Mouse (Mus musculus): ENCODE measurements around the gene Ramac. TPM values are rescaled to one million over a fixed set of nuclear protein-coding genes. Genes with fewer than 3 reads are reported as not detected.

Gene Ramac
- polyA plus RNA-seq, 1 experiment from 2014 or later, result 118 TPM

GRCm38 (mm10) chr7:81735300-81736048 lies 27.3 kb upstream of the Ramac start:
- H3K9me3 ChIP-seq, result no peaks in the 10 kb centered on the region
- WGBS, result 54% methylated on average over 9 of the region's 9 CpGs
- no peak for ATAC-seq (ENCODE audit: low FRiP score, low read depth)
- H3K4me2 ChIP-seq (replicated peaks), result no peak overlapping the region
- no peak overlapping the region for H3K4me3 ChIP-seq
- no peak overlapping the region for H3K9ac ChIP-seq
- H3K4me1 ChIP-seq, result peaks cover 7% of the 10 kb centered on the region; the same call in 1 of the 2 replicates
- no peaks in the 10 kb centered on the region for H3K27me3 ChIP-seq
- H3K27ac ChIP-seq, result no peak overlapping the region
- H3K36me3 ChIP-seq, result no peaks in the 10 kb centered on the region

DNA sequence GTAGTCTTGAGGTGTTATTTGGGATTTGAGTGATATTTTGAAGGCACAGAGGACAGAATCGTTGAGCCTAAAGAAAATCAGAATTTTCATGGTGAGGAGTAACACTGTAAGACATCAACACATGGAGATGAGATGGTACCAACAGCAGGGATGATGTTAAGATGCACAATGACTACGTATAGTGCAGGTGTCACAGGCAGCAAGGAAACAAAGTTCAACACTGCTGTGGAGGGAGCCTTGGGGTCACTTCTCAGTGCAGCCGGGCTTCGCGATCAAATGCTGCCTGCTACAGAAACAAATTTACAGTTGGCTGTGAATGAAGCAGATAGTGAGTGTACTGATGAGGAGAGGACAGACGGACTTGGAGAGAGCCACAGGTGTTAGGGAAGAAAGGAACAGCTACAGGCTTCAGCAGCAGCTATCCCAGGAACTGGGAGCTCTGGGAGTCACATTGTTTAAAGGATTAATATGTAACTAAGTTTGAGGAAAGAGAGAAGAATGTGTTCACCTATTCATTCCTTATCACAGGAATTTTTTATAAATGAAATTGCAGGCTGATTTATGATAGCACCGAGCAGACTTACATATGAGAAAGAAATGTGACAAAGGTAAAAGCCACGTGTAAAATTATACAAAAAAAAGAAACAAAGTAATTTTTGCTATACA lies 23.9 kb upstream of the Ramac start:
- no peak for ATAC-seq (ENCODE audit: low FRiP score, low read depth)
- H3K9ac ChIP-seq, result no peak overlapping the region
- H3K27me3 ChIP-seq, result no peaks in the 10 kb centered on the region
- H3K27ac ChIP-seq, result no peak overlapping the region
- peaks cover 7% of the 10 kb centered on the region; the same call in 1 of the 2 replicates for H3K4me1 ChIP-seq
- no peaks in the 10 kb centered on the region for H3K9me3 ChIP-seq
- H3K4me2 ChIP-seq (replicated peaks), result no peak overlapping the region
- 74% methylated on average over 8 of the region's 8 CpGs for WGBS
- no peaks in the 10 kb centered on the region for H3K36me3 ChIP-seq
- no peak overlapping the region for H3K4me3 ChIP-seq

- no peak overlapping the region for H3K4me3 ChIP-seq
- no peaks in the 10 kb centered on the region for H3K27me3 ChIP-seq
- H3K9me3 ChIP-seq, result no peaks in the 10 kb centered on the region
- 88% methylated on average over 7 of the region's 7 CpGs for WGBS
- no peak overlapping the region for H3K27ac ChIP-seq
- H3K4me2 ChIP-seq (replicated peaks), result no peak overlapping the region
- ATAC-seq (ENCODE audit: low FRiP score, low read depth), result no peak
- H3K36me3 ChIP-seq, result no peaks in the 10 kb centered on the region
- H3K4me1 ChIP-seq, result peaks cover 7% of the 10 kb centered on the region; the same call in 1 of the 2 replicates
- H3K9ac ChIP-seq, result no peak overlapping the region
Measured at GRCm38 (mm10) chr7:81740010-81740409, 22.7 kb upstream of the Ramac start.

DNA sequence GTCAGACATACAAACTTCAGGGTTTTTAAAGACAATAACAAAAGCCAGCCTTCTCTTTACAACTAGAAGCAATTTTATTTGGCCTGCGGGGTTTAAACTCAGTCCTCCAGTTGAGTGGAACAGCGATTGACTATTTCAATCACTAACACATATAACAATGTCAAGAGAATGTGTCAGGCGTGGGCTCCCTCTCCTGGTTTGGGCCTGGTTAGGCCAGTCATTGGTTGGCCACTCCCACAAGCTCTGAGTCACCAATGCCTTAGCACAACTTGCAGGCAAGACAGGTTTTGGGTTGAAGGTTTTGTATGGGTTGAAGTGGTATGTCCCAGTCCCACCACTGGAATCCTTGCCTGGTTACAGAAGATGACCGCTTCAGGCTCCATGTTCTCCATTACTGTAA lies 18.6 kb upstream of the Ramac start:
- WGBS, result 56% methylated on average over 4 of the region's 4 CpGs
- peak; percentile 51; the same call in 1 of the 2 replicates for ATAC-seq (ENCODE audit: low FRiP score, low read depth)
- Histone ChIP-seq H3K4me1 (no peaks in the 10 kb centered on the region), H3K4me2 (replicated peaks) (no peak overlapping the region), H3K4me3 (no peak overlapping the region), H3K36me3 (no peaks in the 10 kb centered on the region), H3K9me3 (no peaks in the 10 kb centered on the region), H3K9ac (no peak overlapping the region), H3K27me3 (no peaks in the 10 kb centered on the region), H3K27ac (no peak overlapping the region)

DNA sequence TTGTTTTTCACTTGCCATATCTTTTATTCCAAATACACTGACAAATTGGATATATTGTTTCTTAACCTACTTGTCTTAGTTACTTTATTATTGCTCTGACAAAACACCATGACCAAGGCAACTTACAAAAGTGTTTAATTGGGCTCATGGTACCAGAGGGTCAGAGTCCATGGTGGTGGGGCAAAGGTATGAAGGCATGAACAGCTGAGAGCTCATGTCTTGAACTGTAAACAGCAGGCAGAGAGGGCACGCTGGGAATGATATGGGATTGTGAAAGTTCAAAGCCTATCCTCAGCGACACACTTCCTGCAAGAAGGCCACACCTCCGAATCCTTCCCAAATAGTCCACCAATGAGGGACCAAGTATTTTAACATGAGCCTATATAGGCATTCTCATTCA lies 14.8 kb upstream of the Ramac start:
- H3K36me3 ChIP-seq, result no peaks in the 10 kb centered on the region
- 87% methylated on average over 3 of the region's 3 CpGs for WGBS
- H3K4me2 ChIP-seq (replicated peaks), result no peak overlapping the region
- H3K27ac ChIP-seq, result no peak overlapping the region
- H3K9ac ChIP-seq, result no peak overlapping the region
- no peaks in the 10 kb centered on the region for H3K9me3 ChIP-seq
- no peaks in the 10 kb centered on the region for H3K27me3 ChIP-seq
- H3K4me3 ChIP-seq, result no peak overlapping the region
- no peaks in the 10 kb centered on the region for H3K4me1 ChIP-seq
- ATAC-seq (ENCODE audit: low FRiP score, low read depth), result no peak

DNA sequence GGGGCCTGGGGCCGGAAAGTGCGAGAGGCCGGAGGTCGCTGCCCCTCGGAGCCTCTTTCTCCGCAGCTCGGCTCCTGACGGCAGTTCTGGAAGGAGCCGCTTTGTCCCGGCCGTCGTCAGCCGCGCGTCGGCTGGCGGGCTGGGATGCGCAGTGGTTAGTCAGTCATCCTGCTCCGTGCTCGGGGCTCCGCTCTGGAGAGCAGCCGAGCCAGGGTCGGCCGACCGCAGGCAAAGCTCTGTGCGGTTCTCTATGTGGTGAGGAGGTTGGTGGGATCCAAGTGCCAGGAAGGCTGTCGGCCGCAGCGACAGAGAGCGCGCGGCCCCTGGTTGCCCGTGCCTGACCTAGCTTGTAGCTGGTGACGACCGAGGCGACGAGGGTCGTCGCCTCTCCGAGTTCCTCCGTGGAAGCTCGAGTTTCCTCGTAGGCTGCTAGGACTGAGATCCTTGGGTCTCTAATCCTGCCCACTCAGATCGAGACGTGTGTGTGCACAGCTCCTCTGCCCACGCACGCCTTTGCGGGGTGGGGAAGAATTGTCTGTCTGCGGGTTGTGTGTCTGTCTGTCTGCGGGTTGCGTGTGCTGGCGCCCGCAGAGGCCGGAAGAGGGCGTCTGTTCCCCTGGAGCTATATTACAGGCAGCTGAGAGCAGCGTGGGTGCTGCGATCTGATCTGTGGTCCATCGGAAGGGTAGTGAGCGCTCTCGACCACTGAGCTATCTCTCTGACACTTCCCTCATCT lies 553 bp downstream of the Ramac start:
- no peaks in the 10 kb centered on the region for H3K36me3 ChIP-seq
- ATAC-seq (ENCODE audit: low FRiP score, low read depth), result peak; percentile 66
- H3K4me2 ChIP-seq (replicated peaks), result peak overlapping the region; percentile 94
- 3% methylated on average over 57 of the region's 60 CpGs for WGBS
- H3K27ac ChIP-seq, result peak overlapping the region; percentile 81
- no peaks in the 10 kb centered on the region for H3K9me3 ChIP-seq
- peak overlapping the region; percentile 99 for H3K4me3 ChIP-seq
- peaks cover 15% of the 10 kb centered on the region for H3K4me1 ChIP-seq
- no peaks in the 10 kb centered on the region for H3K27me3 ChIP-seq
- peak overlapping the region; percentile 95 for H3K9ac ChIP-seq

DNA sequence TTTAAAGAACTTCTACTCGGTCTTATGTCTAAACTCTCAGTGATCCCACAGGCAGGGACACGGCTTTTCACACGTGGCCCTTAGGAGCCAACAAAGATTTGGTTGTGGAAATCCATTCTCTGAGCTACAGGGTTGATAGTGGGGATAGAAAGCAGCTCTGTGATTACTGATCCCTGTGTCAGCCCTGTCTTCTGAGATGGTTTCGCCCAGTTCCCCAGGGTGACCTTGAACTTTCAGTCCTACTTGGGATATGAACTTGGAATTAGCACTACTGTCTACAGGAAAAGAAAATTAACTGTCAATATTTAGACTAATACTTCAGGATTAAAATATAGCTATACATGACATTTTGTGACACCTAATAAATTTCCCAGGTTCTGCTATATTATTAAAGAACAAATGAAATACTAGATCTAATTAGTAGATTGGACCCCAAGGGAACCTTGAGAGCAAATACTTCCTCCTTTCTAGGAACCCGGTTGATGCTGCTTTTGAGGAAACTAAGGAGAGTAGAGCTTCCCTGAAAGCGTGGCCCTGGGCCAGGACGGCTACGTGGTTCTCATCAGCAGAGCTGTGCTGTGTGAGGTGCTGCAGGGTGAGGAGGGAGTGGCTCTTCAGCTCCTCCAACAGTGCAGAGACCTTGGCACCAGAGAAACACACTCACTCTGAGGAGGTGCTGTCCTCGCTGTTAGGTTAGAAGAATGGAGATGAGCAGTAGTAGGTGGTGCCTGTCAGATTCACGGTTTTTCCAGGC lies 10.2 kb downstream of the Ramac start:
- ATAC-seq (ENCODE audit: low FRiP score, low read depth), result no peak
- no peak overlapping the region for H3K9ac ChIP-seq
- 76% methylated on average over 10 of the region's 10 CpGs for WGBS
- no peak overlapping the region for H3K4me2 ChIP-seq (replicated peaks)
- peaks cover 5% of the 10 kb centered on the region; the same call in 1 of the 2 replicates for H3K36me3 ChIP-seq
- H3K27me3 ChIP-seq, result no peaks in the 10 kb centered on the region
- no peaks in the 10 kb centered on the region for H3K4me1 ChIP-seq
- H3K4me3 ChIP-seq, result no peak overlapping the region
- no peak overlapping the region for H3K27ac ChIP-seq
- no peaks in the 10 kb centered on the region for H3K9me3 ChIP-seq

GRCm38 (mm10) chr7:81775325-81775724 lies 12.6 kb downstream of the Ramac start:
- no peak overlapping the region for H3K4me2 ChIP-seq (replicated peaks)
- H3K27ac ChIP-seq, result no peak overlapping the region
- no peaks in the 10 kb centered on the region for H3K4me1 ChIP-seq
- no peak overlapping the region for H3K4me3 ChIP-seq
- peaks cover 17% of the 10 kb centered on the region for H3K36me3 ChIP-seq
- 84% methylated on average over 5 of the region's 5 CpGs for WGBS
- no peaks in the 10 kb centered on the region for H3K27me3 ChIP-seq
- no peak overlapping the region for H3K9ac ChIP-seq
- ATAC-seq (ENCODE audit: low FRiP score, low read depth), result no peak
- H3K9me3 ChIP-seq, result peaks cover 2% of the 10 kb centered on the region

GRCm38 (mm10) chr7:81777667-81778218 lies 15.0 kb downstream of the Ramac start:
- H3K4me2 ChIP-seq (replicated peaks), result no peak overlapping the region
- peaks cover 9% of the 10 kb centered on the region for H3K9me3 ChIP-seq
- no peak overlapping the region for H3K27ac ChIP-seq
- H3K36me3 ChIP-seq, result peaks cover 35% of the 10 kb centered on the region
- H3K4me3 ChIP-seq, result no peak overlapping the region
- no peaks in the 10 kb centered on the region for H3K4me1 ChIP-seq
- WGBS, result 68% methylated on average over 10 of the region's 10 CpGs
- no peak for ATAC-seq (ENCODE audit: low FRiP score, low read depth)
- H3K9ac ChIP-seq, result 0 out of 2 replicates have a peak overlapping the region, but pooled peaks have one; percentile 20
- H3K27me3 ChIP-seq, result no peaks in the 10 kb centered on the region

GRCm38 (mm10) chr7:81788536-81788935 lies 25.8 kb downstream of the Ramac start:
- Histone ChIP-seq H3K9me3 (no peaks in the 10 kb centered on the region), H3K36me3 (peaks cover 27% of the 10 kb centered on the region), H3K4me2 (replicated peaks) (peak overlapping the region; percentile 78), H3K4me3 (peak overlapping the region; percentile 72), H3K27me3 (no peaks in the 10 kb centered on the region), H3K27ac (peak overlapping the region; percentile 97), H3K9ac (peak overlapping the region; percentile 76), H3K4me1 (peaks cover 10% of the 10 kb centered on the region)
- WGBS, result 4% methylated on average over 5 of the region's 5 CpGs
- no peak for ATAC-seq (ENCODE audit: low FRiP score, low read depth)

- Histone ChIP-seq H3K4me2 (replicated peaks) (peak within 1 kb of the TSS; percentile 78), H3K27me3 (no peaks in the 10 kb centered on the region), H3K9me3 (no peaks in the 10 kb centered on the region), H3K36me3 (peaks cover 28% of the 10 kb centered on the region), H3K4me1 (peaks cover 10% of the 10 kb centered on the region), H3K27ac (peak within 1 kb of the TSS; percentile 97), H3K4me3 (peak within 1 kb of the TSS; percentile 72), H3K9ac (peak within 1 kb of the TSS; percentile 76)
- under 1% methylated on average over 38 of the region's 38 CpGs for WGBS
- peak; percentile 94 for ATAC-seq (ENCODE audit: low FRiP score, low read depth)
Measured at GRCm38 (mm10) chr7:81789095-81789757, 26.5 kb downstream of the Ramac start, which contains the start of gene 3110040N11Rik. Gene 3110040N11Rik, minus strand, starts transcription at chr7:81789478.

Measured in limb, embryonic 13.5 days (tissue).